Mouse (Mus musculus): Measurements from ENCODE around the gene Cacng7. TPM values are rescaled to one million over a fixed set of nuclear protein-coding genes. Genes with fewer than 3 reads are reported as not detected.
"Not testable (repeated sequence)": the region's sequence is repeated elsewhere in the genome, so short reads cannot be mapped to it uniquely, and the experiment has no call there.

Gene Cacng7
- polyA plus RNA-seq, 1 experiment from 2014 or later = 0.32 TPM

DNA sequence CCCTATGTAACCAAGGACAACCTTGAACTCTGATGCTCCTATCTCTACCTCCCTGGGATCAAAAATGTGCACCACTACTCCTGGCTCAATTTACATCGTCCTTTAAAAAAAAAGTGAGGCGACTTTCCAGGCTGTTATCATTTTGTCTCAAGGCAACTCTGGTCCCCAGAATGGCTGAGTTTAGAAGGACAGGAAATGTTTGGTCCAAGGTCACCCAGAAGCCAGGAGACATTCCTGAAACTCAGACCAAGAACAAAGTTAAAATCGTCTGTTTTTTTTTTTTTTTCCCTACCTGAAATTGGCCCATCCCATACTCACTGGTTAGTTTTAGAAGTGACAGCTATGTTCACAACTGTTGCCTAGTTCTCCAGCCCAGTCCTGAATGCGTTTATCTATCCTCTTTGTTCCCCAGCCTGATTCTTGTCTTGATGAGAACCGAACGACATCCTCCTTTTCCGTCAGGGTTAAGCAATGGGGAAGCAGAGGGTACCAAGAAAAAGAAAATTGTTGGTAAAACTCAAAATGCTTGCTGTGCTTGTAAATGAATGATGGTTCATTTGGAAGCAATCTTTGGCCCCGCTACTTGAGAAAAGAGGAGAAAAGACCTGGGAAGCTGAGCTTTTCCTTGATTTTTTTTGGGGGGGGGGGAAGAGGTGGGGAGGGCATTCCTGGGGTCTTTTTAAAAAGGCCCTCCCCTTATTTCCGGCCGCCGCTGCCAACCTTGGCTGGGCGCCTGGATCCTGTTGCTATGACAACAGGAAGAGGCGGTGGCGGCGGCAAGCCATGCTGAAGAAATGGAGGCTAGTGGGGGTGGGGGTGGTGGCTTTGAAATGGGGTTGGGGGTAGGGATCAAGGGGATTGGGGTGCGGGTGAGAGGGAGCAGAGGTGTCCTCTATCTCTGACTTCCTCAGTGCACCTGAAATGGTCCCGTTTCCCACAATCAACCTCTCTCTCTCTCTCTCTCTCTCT is 57.0 kb downstream of the Cacng7 start:
- ATAC-seq (ENCODE audit: insufficient number of reproducible peaks, low FRiP score) = 0 out of 2 replicates have a peak, but pooled peaks have one; percentile 33
- Histone ChIP-seq H3K9ac (no peak overlapping the region), H3K4me2 (peak overlapping the region; percentile 61), H3K27me3 (replicated peaks) (peaks cover 9% of the 10 kb centered on the region; the same call in 1 of the 2 replicates), H3K27ac (ENCODE audit: poor library complexity, severe bottlenecking) (peak overlapping the region; percentile 21; the same call in 1 of the 2 replicates), H3K4me1 (replicated peaks) (peaks cover 21% of the 10 kb centered on the region), H3K9me3 (replicated peaks) (0 out of 2 replicates have a peak, but pooled peaks cover 4% of the 10 kb centered on the region), H3K4me3 (peak overlapping the region; percentile 35), H3K36me3 (peaks cover 3% of the 10 kb centered on the region; the same call in 1 of the 2 replicates)
- 2% methylated on average over 17 of the region's 17 CpGs for WGBS

DNA sequence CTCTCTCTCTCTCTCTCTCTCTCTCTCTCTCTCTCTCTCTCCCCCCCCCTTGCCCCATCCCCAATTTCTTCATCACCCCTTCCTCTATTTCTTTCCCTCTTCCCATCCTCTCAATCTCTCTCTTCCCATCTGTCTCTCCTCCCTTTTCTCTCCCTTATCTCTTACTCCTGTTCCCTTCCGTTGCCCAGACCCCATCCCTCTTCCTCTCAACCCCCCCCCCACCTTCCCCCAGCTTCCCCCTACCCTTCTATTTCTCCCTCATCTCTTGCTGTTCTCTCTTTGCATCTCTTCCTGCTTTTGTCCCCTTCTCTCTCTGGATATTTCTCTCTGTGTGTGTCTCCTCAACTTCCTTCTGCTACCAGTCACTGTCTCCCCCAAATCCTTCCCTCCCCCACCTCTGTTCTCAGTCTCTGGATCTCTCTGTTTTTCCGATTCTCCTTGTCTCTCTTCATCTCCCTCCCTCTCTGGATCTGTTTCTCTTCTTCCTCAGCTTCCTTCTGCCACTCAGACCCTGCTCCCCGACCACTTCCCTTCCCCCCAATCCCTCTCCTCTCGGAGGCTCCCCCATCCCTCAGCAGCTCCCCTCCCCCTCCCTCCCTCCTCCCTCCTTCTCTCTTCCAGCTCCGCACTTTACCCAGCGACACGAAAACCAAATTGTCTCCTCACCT is 57.8 kb downstream of the Cacng7 start, which contains the start of gene Cacng8:
TSS of gene Cacng8 (plus strand) at position 271 of the 668 bp plus-strand sequence.
- peak within 1 kb of the TSS; percentile 21; the same call in 1 of the 2 replicates for H3K27ac ChIP-seq (ENCODE audit: poor library complexity, severe bottlenecking)
- peak within 1 kb of the TSS; percentile 61 for H3K4me2 ChIP-seq
- WGBS = under 1% methylated on average over 7 of the region's 7 CpGs
- peaks cover 3% of the 10 kb centered on the region; the same call in 1 of the 2 replicates for H3K36me3 ChIP-seq
- 0 out of 2 replicates have a peak, but pooled peaks cover 4% of the 10 kb centered on the region for H3K9me3 ChIP-seq (replicated peaks)
- ATAC-seq (ENCODE audit: insufficient number of reproducible peaks, low FRiP score) = no peak
- H3K27me3 ChIP-seq (replicated peaks) = peaks cover 9% of the 10 kb centered on the region; the same call in 1 of the 2 replicates
- peak within 1 kb of the TSS; percentile 35 for H3K4me3 ChIP-seq
- 0 out of 2 replicates have a peak within 1 kb of the TSS, but pooled peaks have one; percentile 16 for H3K9ac ChIP-seq
- peaks cover 21% of the 10 kb centered on the region for H3K4me1 ChIP-seq (replicated peaks)

- H3K36me3 ChIP-seq = peaks cover 3% of the 10 kb centered on the region; the same call in 1 of the 2 replicates
- peak overlapping the region; percentile 35 for H3K4me3 ChIP-seq
- no peak overlapping the region for H3K9ac ChIP-seq
- WGBS = 3% methylated on average over 12 of the region's 12 CpGs
- no peak for ATAC-seq (ENCODE audit: insufficient number of reproducible peaks, low FRiP score)
- peaks cover 21% of the 10 kb centered on the region for H3K4me1 ChIP-seq (replicated peaks)
- H3K9me3 ChIP-seq (replicated peaks) = 0 out of 2 replicates have a peak, but pooled peaks cover 4% of the 10 kb centered on the region
- peaks cover 9% of the 10 kb centered on the region; the same call in 1 of the 2 replicates for H3K27me3 ChIP-seq (replicated peaks)
- H3K4me2 ChIP-seq = peak overlapping the region; percentile 61
- no peak overlapping the region for H3K27ac ChIP-seq (ENCODE audit: poor library complexity, severe bottlenecking)
Measured at GRCm38 (mm10) chr7:3391081-3391451, 58.3 kb downstream of the Cacng7 start.

- no peak overlapping the region for H3K4me3 ChIP-seq
Measured at GRCm38 (mm10) chr7:3391809-3392208, 59.1 kb downstream of the Cacng7 start.

GRCm38 (mm10) chr7:3397355-3397754 is 64.6 kb downstream of the Cacng7 start:
- H3K4me1 ChIP-seq (replicated peaks) = no peaks in the 10 kb centered on the region
- no peaks in the 10 kb centered on the region for H3K27me3 ChIP-seq (replicated peaks)
- H3K36me3 ChIP-seq = peaks cover 3% of the 10 kb centered on the region; the same call in 1 of the 2 replicates
- H3K4me2 ChIP-seq = no peak overlapping the region
- H3K9me3 ChIP-seq (replicated peaks) = 0 out of 2 replicates have a peak, but pooled peaks cover 4% of the 10 kb centered on the region
- no peak for ATAC-seq (ENCODE audit: insufficient number of reproducible peaks, low FRiP score)
- WGBS = 72% methylated on average over 10 of the region's 10 CpGs
- no peak overlapping the region for H3K4me3 ChIP-seq
- H3K27ac ChIP-seq (ENCODE audit: poor library complexity, severe bottlenecking) = no peak overlapping the region
- H3K9ac ChIP-seq = no peak overlapping the region

More at GRCm38 (mm10) chr7:3391809-3392208, 59.1 kb downstream of the Cacng7 start:
- Histone ChIP-seq H3K27ac (ENCODE audit: poor library complexity, severe bottlenecking) (no peak overlapping the region), H3K36me3 (peaks cover 3% of the 10 kb centered on the region; the same call in 1 of the 2 replicates), H3K27me3 (replicated peaks) (peaks cover 9% of the 10 kb centered on the region; the same call in 1 of the 2 replicates), H3K9ac (no peak overlapping the region), H3K9me3 (replicated peaks) (0 out of 2 replicates have a peak, but pooled peaks cover 4% of the 10 kb centered on the region), H3K4me1 (replicated peaks) (peaks cover 21% of the 10 kb centered on the region), H3K4me2 (peak overlapping the region; percentile 20)
- WGBS = 22% methylated on average over 4 of the region's 4 CpGs
- ATAC-seq (ENCODE audit: insufficient number of reproducible peaks, low FRiP score) = 0 out of 2 replicates have a peak, but pooled peaks have one; percentile 30

- Histone ChIP-seq H3K4me1 (replicated peaks) (no peaks in the 10 kb centered on the region), H3K27ac (ENCODE audit: poor library complexity, severe bottlenecking) (no peak overlapping the region), H3K9ac (no peak overlapping the region), H3K9me3 (replicated peaks) (0 out of 2 replicates have a peak, but pooled peaks cover 4% of the 10 kb centered on the region), H3K4me2 (no peak overlapping the region), H3K36me3 (peaks cover 3% of the 10 kb centered on the region; the same call in 1 of the 2 replicates), H3K4me3 (no peak overlapping the region), H3K27me3 (replicated peaks) (no peaks in the 10 kb centered on the region)
- no peak for ATAC-seq (ENCODE audit: insufficient number of reproducible peaks, low FRiP score)
- 58% methylated on average over 7 of the region's 7 CpGs for WGBS
Measured at GRCm38 (mm10) chr7:3397797-3398196, 65.0 kb downstream of the Cacng7 start.

GRCm38 (mm10) chr7:3398363-3398762 is 65.6 kb downstream of the Cacng7 start:
- not testable (repeated sequence) for H3K27ac ChIP-seq (ENCODE audit: poor library complexity, severe bottlenecking); H3K4me3 ChIP-seq; H3K9ac ChIP-seq; H3K4me1 ChIP-seq (replicated peaks); H3K36me3 ChIP-seq; ATAC-seq (ENCODE audit: insufficient number of reproducible peaks, low FRiP score); H3K9me3 ChIP-seq (replicated peaks); H3K4me2 ChIP-seq; H3K27me3 ChIP-seq (replicated peaks)
- WGBS = 89% methylated on average over 8 of the region's 8 CpGs

DNA sequence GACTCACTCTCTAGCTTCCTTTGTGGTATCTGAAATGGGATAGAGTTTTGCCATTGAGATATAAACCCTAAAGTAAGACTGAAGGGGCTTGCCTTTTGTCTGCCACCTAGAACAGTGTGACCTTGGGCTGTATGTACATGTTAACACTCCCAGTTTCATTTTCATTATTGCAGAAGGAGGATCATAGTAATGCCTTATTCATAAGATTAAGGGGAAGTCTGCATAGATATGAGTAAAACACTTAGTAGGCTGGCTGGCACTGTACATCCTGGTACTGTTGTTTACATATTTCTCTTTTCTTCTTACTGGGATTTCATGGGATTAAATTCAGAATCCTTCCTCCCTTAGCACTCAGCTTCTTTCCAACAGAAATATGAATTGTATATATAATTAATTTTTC is 67.2 kb downstream of the Cacng7 start:
- ATAC-seq (ENCODE audit: insufficient number of reproducible peaks, low FRiP score) = no peak
- no peaks in the 10 kb centered on the region for H3K36me3 ChIP-seq
- H3K27me3 ChIP-seq (replicated peaks) = no peaks in the 10 kb centered on the region
- H3K27ac ChIP-seq (ENCODE audit: poor library complexity, severe bottlenecking) = no peak overlapping the region
- H3K9ac ChIP-seq = no peak overlapping the region
- H3K9me3 ChIP-seq (replicated peaks) = no peaks in the 10 kb centered on the region
- H3K4me3 ChIP-seq = no peak overlapping the region
- no peak overlapping the region for H3K4me2 ChIP-seq
- H3K4me1 ChIP-seq (replicated peaks) = no peaks in the 10 kb centered on the region

- WGBS = 56% methylated on average over 11 of the region's 11 CpGs
- Histone ChIP-seq H3K4me1 (replicated peaks) (peaks cover 4% of the 10 kb centered on the region), H3K4me3 (no peak overlapping the region), H3K27ac (ENCODE audit: poor library complexity, severe bottlenecking) (no peak overlapping the region), H3K9me3 (replicated peaks) (no peaks in the 10 kb centered on the region), H3K9ac (no peak overlapping the region), H3K4me2 (no peak overlapping the region), H3K36me3 (no peaks in the 10 kb centered on the region), H3K27me3 (replicated peaks) (peaks cover 40% of the 10 kb centered on the region)
- no peak for ATAC-seq (ENCODE audit: insufficient number of reproducible peaks, low FRiP score)
Measured at GRCm38 (mm10) chr7:3409729-3410520, 77.2 kb downstream of the Cacng7 start.

All from heart, embryonic 12.5 days (tissue).